In genomic region chr12:99254436-99254835, GRCm38 (mm10) we compare ENCODE assay signal across 17 mouse cellular contexts.
"Had no signal": no experiment of that assay in that cellular context is flagged by ENCODE, and none has a peak within 500 bp of the region (broad histone marks: within the 10 kb centered on the region; RNA-seq: fewer than 3 reads in every experiment).

No protein-coding gene starts in this region.

- H3K27ac ChIP-seq: neural tube, embryonic 12.5 days; neural tube, embryonic 15.5 days; stomach, embryonic 15.5 days; stomach, postnatal 0 days had no signal

- H3K4me2 ChIP-seq: neural tube, embryonic 12.5 days; neural tube, embryonic 13.5 days; neural tube, embryonic 15.5 days; stomach, embryonic 15.5 days had no signal

- H3K27me3 ChIP-seq: neural tube, embryonic 12.5 days; neural tube, embryonic 13.5 days; neural tube, embryonic 15.5 days; stomach, embryonic 15.5 days had no signal

- DNase-seq: retina, postnatal 1 day; right cerebral cortex, adult 18-20 months; right cerebral cortex, postnatal 14 days; right cerebral cortex, postnatal 25 days; right cerebral cortex, postnatal 4 days; spleen, adult 18-20 months; thymus, adult 18-20 months; thymus, adult 2 months; thymus, postnatal 14 days; thymus, postnatal 25 days; thymus, postnatal 36 days; thymus, postnatal 4 days had no signal

- H3K36me3 ChIP-seq: neural tube, embryonic 12.5 days; neural tube, embryonic 13.5 days; neural tube, embryonic 15.5 days; stomach, embryonic 15.5 days had no signal

- H3K4me3 ChIP-seq: neural tube, embryonic 12.5 days; neural tube, embryonic 13.5 days; neural tube, embryonic 15.5 days; stomach, embryonic 15.5 days had no signal

- H3K9me3 ChIP-seq: neural tube, embryonic 12.5 days; neural tube, embryonic 13.5 days; neural tube, embryonic 15.5 days; stomach, embryonic 15.5 days had no signal

- H3K9ac ChIP-seq: neural tube, embryonic 12.5 days; neural tube, embryonic 13.5 days; neural tube, embryonic 15.5 days; stomach, embryonic 15.5 days had no signal
